Mouse (Mus musculus): Measurements from ENCODE around the gene Vsig10. TPM values are rescaled to one million over a fixed set of nuclear protein-coding genes. Genes with fewer than 3 reads are reported as not detected.

Vsig10 gene
- polyA plus RNA-seq, 1 experiment from 2014 or later = 2.7 TPM

GRCm38 (mm10) chr5:117306826-117307225, 12.1 kb upstream of the Vsig10 start:
- ATAC-seq (ENCODE audit: insufficient number of reproducible peaks, low FRiP score, low TSS enrichment, low read depth) = no peak
- no peak for DNase-seq (ENCODE audit: low spot score)
- Histone ChIP-seq H3K27ac (replicated peaks; ENCODE audit: low read depth, low read length) (no peak overlapping the region), H3K9ac (ENCODE audit: low read length) (no peak overlapping the region), H3K4me1 (ENCODE audit: control insufficient read depth, insufficient read depth, low read length) (no peaks in the 10 kb centered on the region), H3K4me2 (ENCODE audit: low read depth, severe bottlenecking) (no peak overlapping the region), H3K36me3 (ENCODE audit: control insufficient read depth, insufficient read depth, low read length) (no peaks in the 10 kb centered on the region), H3K27me3 (ENCODE audit: control insufficient read depth, insufficient read depth, low read length) (no peaks in the 10 kb centered on the region), H3K4me3 (ENCODE audit: low read depth, low read length) (no peak overlapping the region), H3K9me3 (ENCODE audit: control insufficient read depth, low read length) (no peaks in the 10 kb centered on the region)
- 90% methylated on average over 2 of the region's 2 CpGs for WGBS

- H3K4me1 ChIP-seq (ENCODE audit: control insufficient read depth, insufficient read depth, low read length) = no peaks in the 10 kb centered on the region
- H3K27ac ChIP-seq (replicated peaks; ENCODE audit: low read depth, low read length) = no peak overlapping the region
- no peak overlapping the region for H3K9ac ChIP-seq (ENCODE audit: low read length)
- no peak for ATAC-seq (ENCODE audit: insufficient number of reproducible peaks, low FRiP score, low TSS enrichment, low read depth)
- no peaks in the 10 kb centered on the region for H3K36me3 ChIP-seq (ENCODE audit: control insufficient read depth, insufficient read depth, low read length)
- WGBS = 37% methylated on average over 11 of the region's 11 CpGs
- H3K9me3 ChIP-seq (ENCODE audit: control insufficient read depth, low read length) = no peaks in the 10 kb centered on the region
- no peak overlapping the region for H3K4me2 ChIP-seq (ENCODE audit: low read depth, severe bottlenecking)
- no peak overlapping the region for H3K4me3 ChIP-seq (ENCODE audit: low read depth, low read length)
- no peaks in the 10 kb centered on the region for H3K27me3 ChIP-seq (ENCODE audit: control insufficient read depth, insufficient read depth, low read length)
- DNase-seq (ENCODE audit: low spot score) = peak; percentile 75
Measured at GRCm38 (mm10) chr5:117307699-117308098, 11.2 kb upstream of the Vsig10 start.

DNA sequence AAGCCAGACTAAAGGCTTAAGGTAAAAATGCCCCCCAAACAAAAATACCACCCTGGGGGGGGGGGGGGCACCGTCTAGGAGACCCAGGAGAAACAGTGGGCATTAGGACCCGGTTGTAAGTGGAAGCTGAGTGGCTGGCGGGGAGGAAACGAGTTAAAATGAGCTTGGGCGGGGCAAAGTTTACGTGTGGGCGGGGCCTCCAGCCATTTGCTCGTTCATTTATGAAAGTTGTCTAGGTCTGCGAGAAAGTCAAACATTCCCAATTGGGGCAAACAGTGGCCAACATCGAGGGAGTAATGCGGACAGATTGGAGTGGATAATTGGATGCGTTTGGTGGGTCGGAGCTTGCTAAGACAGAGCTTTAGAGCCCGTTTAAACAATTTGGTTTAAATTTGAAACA, 5.5 kb upstream of the Vsig10 start:
- no peak overlapping the region for H3K9ac ChIP-seq (ENCODE audit: low read length)
- H3K36me3 ChIP-seq (ENCODE audit: control insufficient read depth, insufficient read depth, low read length) = no peaks in the 10 kb centered on the region
- H3K4me1 ChIP-seq (ENCODE audit: control insufficient read depth, insufficient read depth, low read length) = peaks cover 5% of the 10 kb centered on the region; the same call in 1 of the 2 replicates
- H3K27ac ChIP-seq (replicated peaks; ENCODE audit: low read depth, low read length) = no peak overlapping the region
- 0 out of 2 replicates have a peak, but pooled peaks cover 3% of the 10 kb centered on the region for H3K27me3 ChIP-seq (ENCODE audit: control insufficient read depth, insufficient read depth, low read length)
- H3K9me3 ChIP-seq (ENCODE audit: control insufficient read depth, low read length) = no peaks in the 10 kb centered on the region
- H3K4me2 ChIP-seq (ENCODE audit: low read depth, severe bottlenecking) = peak overlapping the region; percentile 45
- 19% methylated on average over 14 of the region's 14 CpGs for WGBS
- DNase-seq (ENCODE audit: low spot score) (peak; percentile 62), ATAC-seq (ENCODE audit: insufficient number of reproducible peaks, low FRiP score, low TSS enrichment, low read depth) (no peak)
- peak overlapping the region; percentile 13; the same call in 1 of the 2 replicates for H3K4me3 ChIP-seq (ENCODE audit: low read depth, low read length)

DNA sequence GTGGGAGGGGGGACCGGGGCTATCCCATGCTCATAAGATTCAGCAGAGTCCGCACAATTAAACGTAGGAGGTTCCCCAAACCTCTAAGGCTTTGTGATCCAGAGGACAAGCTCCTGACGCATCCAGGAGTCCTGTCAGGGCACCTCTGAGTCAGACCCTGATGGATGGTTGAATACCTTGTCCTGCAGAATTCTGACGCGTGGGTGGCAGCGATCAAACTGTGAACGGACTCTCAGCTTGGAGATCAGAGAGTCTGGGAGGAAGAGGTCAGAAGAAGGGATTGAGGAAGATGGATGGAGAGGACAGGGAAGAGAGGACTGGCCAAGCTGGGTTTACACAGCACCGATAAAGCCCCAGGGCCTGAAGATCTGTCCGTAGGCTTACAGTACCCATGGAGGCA, 5.0 kb upstream of the Vsig10 start:
- 32% methylated on average over 10 of the region's 10 CpGs for WGBS
- peak overlapping the region; percentile 45 for H3K4me2 ChIP-seq (ENCODE audit: low read depth, severe bottlenecking)
- H3K36me3 ChIP-seq (ENCODE audit: control insufficient read depth, insufficient read depth, low read length) = no peaks in the 10 kb centered on the region
- H3K27ac ChIP-seq (replicated peaks; ENCODE audit: low read depth, low read length) = no peak overlapping the region
- H3K9ac ChIP-seq (ENCODE audit: low read length) = no peak overlapping the region
- ATAC-seq (ENCODE audit: insufficient number of reproducible peaks, low FRiP score, low TSS enrichment, low read depth) (no peak), DNase-seq (ENCODE audit: low spot score) (no peak)
- H3K4me1 ChIP-seq (ENCODE audit: control insufficient read depth, insufficient read depth, low read length) = peaks cover 5% of the 10 kb centered on the region; the same call in 1 of the 2 replicates
- H3K4me3 ChIP-seq (ENCODE audit: low read depth, low read length) = no peak overlapping the region; the same call in 1 of the 2 replicates
- no peaks in the 10 kb centered on the region for H3K9me3 ChIP-seq (ENCODE audit: control insufficient read depth, low read length)
- H3K27me3 ChIP-seq (ENCODE audit: control insufficient read depth, insufficient read depth, low read length) = 0 out of 2 replicates have a peak, but pooled peaks cover 3% of the 10 kb centered on the region

- no peak overlapping the region; the same call in 1 of the 2 replicates for H3K4me2 ChIP-seq (ENCODE audit: low read depth, severe bottlenecking)
- H3K4me3 ChIP-seq (ENCODE audit: low read depth, low read length) = no peak overlapping the region
- 34% methylated on average over 9 of the region's 9 CpGs for WGBS
- 0 out of 2 replicates have a peak, but pooled peaks cover 3% of the 10 kb centered on the region for H3K27me3 ChIP-seq (ENCODE audit: control insufficient read depth, insufficient read depth, low read length)
- H3K9me3 ChIP-seq (ENCODE audit: control insufficient read depth, low read length) = no peaks in the 10 kb centered on the region
- ATAC-seq (ENCODE audit: insufficient number of reproducible peaks, low FRiP score, low TSS enrichment, low read depth) (no peak), DNase-seq (ENCODE audit: low spot score) (no peak)
- no peak overlapping the region for H3K27ac ChIP-seq (replicated peaks; ENCODE audit: low read depth, low read length)
- peaks cover 5% of the 10 kb centered on the region; the same call in 1 of the 2 replicates for H3K4me1 ChIP-seq (ENCODE audit: control insufficient read depth, insufficient read depth, low read length)
- H3K36me3 ChIP-seq (ENCODE audit: control insufficient read depth, insufficient read depth, low read length) = no peaks in the 10 kb centered on the region
- no peak overlapping the region for H3K9ac ChIP-seq (ENCODE audit: low read length)
Measured at GRCm38 (mm10) chr5:117314587-117315428, 4.1 kb upstream of the Vsig10 start.

DNA sequence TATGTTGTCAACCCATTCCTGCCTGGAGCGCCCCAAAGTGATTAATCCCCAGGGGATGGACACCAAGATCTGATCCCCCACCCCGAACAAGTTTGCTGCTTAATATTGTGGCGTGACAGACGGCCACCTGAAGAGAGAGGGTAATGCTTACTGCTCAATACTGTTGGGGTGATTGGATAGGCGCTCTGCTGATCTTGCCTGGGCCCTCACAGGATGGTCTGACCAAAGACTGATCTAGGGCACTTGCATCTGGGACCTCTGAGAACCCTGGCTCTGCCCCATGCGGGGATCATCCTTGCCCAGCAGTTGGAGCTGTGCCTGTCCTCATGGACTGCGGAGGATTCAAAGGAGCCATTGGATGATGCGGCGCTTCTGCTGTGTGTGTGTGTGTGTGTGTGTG, 4.9 kb downstream of the Vsig10 start:
- H3K36me3 ChIP-seq (ENCODE audit: control insufficient read depth, insufficient read depth, low read length) = no peaks in the 10 kb centered on the region
- H3K4me1 ChIP-seq (ENCODE audit: control insufficient read depth, insufficient read depth, low read length) = no peaks in the 10 kb centered on the region
- peaks cover 12% of the 10 kb centered on the region; the same call in 1 of the 2 replicates for H3K27me3 ChIP-seq (ENCODE audit: control insufficient read depth, insufficient read depth, low read length)
- no peaks in the 10 kb centered on the region for H3K9me3 ChIP-seq (ENCODE audit: control insufficient read depth, low read length)
- no peak overlapping the region for H3K27ac ChIP-seq (replicated peaks; ENCODE audit: low read depth, low read length)
- no peak overlapping the region for H3K4me3 ChIP-seq (ENCODE audit: low read depth, low read length)
- H3K9ac ChIP-seq (ENCODE audit: low read length) = no peak overlapping the region
- H3K4me2 ChIP-seq (ENCODE audit: low read depth, severe bottlenecking) = no peak overlapping the region
- DNase-seq (ENCODE audit: low spot score) (no peak), ATAC-seq (ENCODE audit: insufficient number of reproducible peaks, low FRiP score, low TSS enrichment, low read depth) (no peak)
- WGBS = 87% methylated on average over 9 of the region's 9 CpGs

DNA sequence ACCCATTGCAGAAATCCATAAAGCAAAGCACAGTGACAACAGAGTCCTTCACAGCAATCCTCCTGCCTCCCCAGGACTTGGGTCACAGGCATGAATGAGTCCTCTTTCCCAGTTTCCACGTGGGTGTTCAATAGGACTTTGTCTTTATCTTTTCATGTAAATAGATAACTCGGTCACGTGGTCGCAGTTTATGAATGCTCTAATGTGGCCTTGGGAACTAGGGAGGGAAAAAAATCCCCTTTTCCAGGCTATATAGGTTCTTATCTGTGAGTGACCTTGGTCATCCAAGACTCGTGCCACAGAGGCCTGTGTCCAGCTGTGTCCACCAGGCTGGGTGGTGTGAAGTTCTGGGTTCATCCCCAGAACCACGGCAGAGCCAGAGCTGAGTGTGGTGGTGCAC, 7.5 kb downstream of the Vsig10 start:
- whole genome bisulfite sequencing = 86% methylated on average over 6 of the region's 6 CpGs
- DNase-seq (ENCODE audit: low spot score) (no peak), ATAC-seq (ENCODE audit: insufficient number of reproducible peaks, low FRiP score, low TSS enrichment, low read depth) (no peak)
- Histone ChIP-seq H3K9ac (ENCODE audit: low read length) (no peak overlapping the region), H3K27me3 (ENCODE audit: control insufficient read depth, insufficient read depth, low read length) (0 out of 2 replicates have a peak, but pooled peaks cover 2% of the 10 kb centered on the region), H3K4me3 (ENCODE audit: low read depth, low read length) (no peak overlapping the region), H3K4me1 (ENCODE audit: control insufficient read depth, insufficient read depth, low read length) (no peaks in the 10 kb centered on the region), H3K4me2 (ENCODE audit: low read depth, severe bottlenecking) (no peak overlapping the region), H3K36me3 (ENCODE audit: control insufficient read depth, insufficient read depth, low read length) (no peaks in the 10 kb centered on the region), H3K27ac (replicated peaks; ENCODE audit: low read depth, low read length) (no peak overlapping the region), H3K9me3 (ENCODE audit: control insufficient read depth, low read length) (no peaks in the 10 kb centered on the region)

DNA sequence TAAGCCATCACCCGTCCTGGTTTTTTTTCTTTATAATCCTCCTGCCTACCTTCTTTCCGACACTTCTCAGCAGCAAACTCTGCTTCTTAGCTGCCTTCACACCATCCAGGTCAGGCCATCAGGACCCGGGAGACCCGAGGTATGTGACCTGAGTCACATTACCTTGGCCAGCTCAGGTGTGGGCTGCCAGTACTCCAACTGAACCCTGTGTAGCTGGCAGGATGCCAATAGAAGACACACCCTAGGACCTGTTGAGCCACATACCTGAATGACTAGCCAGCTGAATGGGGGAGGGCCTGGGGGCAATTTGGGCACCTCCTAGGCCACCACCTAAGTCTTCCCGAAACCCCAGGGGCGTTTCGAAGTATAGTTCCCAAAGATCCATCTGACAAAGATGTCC, 11.6 kb downstream of the Vsig10 start:
- Histone ChIP-seq H3K4me1 (ENCODE audit: control insufficient read depth, insufficient read depth, low read length) (no peaks in the 10 kb centered on the region), H3K9me3 (ENCODE audit: control insufficient read depth, low read length) (no peaks in the 10 kb centered on the region), H3K4me2 (ENCODE audit: low read depth, severe bottlenecking) (no peak overlapping the region), H3K27ac (replicated peaks; ENCODE audit: low read depth, low read length) (no peak overlapping the region), H3K27me3 (ENCODE audit: control insufficient read depth, insufficient read depth, low read length) (no peaks in the 10 kb centered on the region), H3K36me3 (ENCODE audit: control insufficient read depth, insufficient read depth, low read length) (no peaks in the 10 kb centered on the region), H3K9ac (ENCODE audit: low read length) (no peak overlapping the region), H3K4me3 (ENCODE audit: low read depth, low read length) (no peak overlapping the region)
- DNase-seq (ENCODE audit: low spot score) (no peak), ATAC-seq (ENCODE audit: insufficient number of reproducible peaks, low FRiP score, low TSS enrichment, low read depth) (no peak)
- WGBS = 85% methylated on average over 7 of the region's 7 CpGs

All from limb, embryonic 11.5 days (tissue).